Mouse (Mus musculus) embryo, embryonic 11.5 days (tissue): Measurements from ENCODE around the gene Srbd1.

Experiments used
- DNase-seq: peaks from one replicate; pipeline ENCODE4 v3.0.0-alpha.2; 2012; ENCODE audit warnings: low read depth, low spot score

Srbd1 gene

DNA sequence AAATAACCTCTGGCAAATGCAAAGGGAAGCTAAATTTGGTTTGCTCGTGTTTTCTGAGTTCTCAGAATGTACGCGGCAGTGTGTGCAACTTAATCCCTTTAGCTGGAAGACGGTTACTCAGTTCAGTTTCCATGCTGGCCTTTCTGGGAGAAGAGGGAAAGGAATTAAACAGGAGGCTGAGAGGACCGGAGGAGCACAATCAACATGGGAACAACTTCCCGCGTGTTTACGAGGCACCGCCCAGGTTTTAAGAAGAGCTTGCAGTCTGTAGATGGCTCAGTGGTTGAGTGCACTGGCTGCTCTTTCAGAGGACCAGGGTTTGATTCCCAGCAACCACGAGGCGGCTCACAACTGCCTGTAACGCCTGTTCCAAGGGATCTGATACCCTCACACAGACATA lies 109.8 kb downstream of the Srbd1 start:
- no peak for DNase-seq

- no peak for DNase-seq
Measured at GRCm38 (mm10) chr17:86034641-86035040, 110.3 kb downstream of the Srbd1 start.

- DNase-seq = no peak
Measured at GRCm38 (mm10) chr17:86032113-86032714, 112.8 kb downstream of the Srbd1 start.

- DNase-seq = no peak
Measured at GRCm38 (mm10) chr17:86030016-86030415, 115.0 kb downstream of the Srbd1 start.

GRCm38 (mm10) chr17:86029175-86029574 lies 115.8 kb downstream of the Srbd1 start:
- DNase-seq = no peak

DNA sequence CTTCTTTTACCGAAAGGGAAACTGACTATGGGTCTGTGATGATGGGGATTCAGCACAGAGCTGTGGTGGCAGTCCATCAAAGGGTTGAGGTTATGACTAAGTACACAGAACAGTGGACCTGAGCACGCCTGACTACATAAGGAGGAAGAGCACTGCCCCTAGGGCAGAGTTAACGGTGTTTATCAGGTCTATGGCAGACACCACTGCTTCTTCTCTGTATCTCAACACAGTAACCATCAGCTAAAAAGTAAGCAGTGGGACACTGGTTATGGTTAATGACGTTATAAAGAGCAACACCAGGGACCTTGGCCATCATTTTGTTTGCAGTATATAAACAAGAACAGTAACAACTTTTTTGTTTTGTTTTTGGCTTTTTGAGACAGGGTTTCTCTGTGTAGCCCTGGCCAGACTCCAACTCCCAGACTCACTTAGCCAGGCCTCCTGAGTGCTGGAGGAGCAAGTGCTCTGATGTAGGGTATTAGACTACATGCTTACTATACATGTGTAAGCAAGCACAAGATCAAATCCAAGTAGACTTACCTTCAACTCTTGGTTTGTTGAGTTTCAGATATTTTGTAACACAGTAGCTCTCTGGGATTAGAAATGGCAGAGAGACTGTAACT lies 117.3 kb downstream of the Srbd1 start:
- no peak for DNase-seq

- no peak for DNase-seq
Measured at GRCm38 (mm10) chr17:86024589-86024988, 120.4 kb downstream of the Srbd1 start.

GRCm38 (mm10) chr17:86022366-86022765 lies 122.6 kb downstream of the Srbd1 start:
- DNase-seq = no peak

- DNase-seq = no peak
Measured at GRCm38 (mm10) chr17:86021815-86022214, 123.2 kb downstream of the Srbd1 start.

- no peak for DNase-seq
Measured at GRCm38 (mm10) chr17:86021231-86021630, 123.7 kb downstream of the Srbd1 start.

DNA sequence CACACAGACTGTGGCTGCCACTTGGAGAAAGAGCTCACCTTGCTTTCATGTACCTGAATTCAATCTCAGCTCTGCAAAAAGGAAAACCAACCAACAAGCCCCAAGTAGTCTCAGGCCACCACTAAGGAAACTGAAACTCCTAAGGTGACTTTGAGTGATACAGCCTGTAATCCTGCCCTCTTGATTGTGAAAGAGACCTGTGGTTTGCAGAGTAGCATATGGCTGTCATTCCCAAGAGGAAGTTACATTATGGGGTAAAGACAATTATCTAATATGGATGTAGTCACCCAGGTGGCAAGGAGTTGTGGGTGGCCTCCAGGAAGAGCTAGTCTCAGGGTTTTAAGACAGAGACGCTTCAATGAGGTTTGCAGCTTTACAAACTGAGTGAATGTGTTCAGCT lies 125.2 kb downstream of the Srbd1 start:
- no peak for DNase-seq

GRCm38 (mm10) chr17:86014246-86014645 lies 130.7 kb downstream of the Srbd1 start:
- no peak for DNase-seq

GRCm38 (mm10) chr17:86012576-86012975 lies 132.4 kb downstream of the Srbd1 start:
- DNase-seq = no peak

DNA sequence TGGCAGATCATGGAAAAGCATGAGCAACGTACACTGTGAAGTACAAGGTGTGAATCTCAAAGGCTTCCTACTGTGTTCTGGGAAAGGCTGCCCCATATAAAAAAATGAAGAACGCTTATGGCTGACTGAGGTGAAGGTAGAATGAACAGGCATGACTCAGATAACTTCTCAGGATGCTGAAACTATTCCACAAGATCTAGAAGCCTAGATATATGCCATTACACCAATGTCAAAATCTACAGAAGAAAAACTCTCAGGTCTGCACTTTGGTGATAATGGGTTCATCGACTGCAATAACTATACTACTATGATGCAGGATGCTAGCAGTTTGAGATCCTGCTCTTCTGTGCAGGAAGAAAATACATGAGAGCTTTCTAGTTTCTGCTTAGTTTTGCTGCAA lies 133.1 kb downstream of the Srbd1 start:
- DNase-seq = no peak

- no peak for DNase-seq
Measured at GRCm38 (mm10) chr17:86008401-86008800, 136.6 kb downstream of the Srbd1 start.

DNA sequence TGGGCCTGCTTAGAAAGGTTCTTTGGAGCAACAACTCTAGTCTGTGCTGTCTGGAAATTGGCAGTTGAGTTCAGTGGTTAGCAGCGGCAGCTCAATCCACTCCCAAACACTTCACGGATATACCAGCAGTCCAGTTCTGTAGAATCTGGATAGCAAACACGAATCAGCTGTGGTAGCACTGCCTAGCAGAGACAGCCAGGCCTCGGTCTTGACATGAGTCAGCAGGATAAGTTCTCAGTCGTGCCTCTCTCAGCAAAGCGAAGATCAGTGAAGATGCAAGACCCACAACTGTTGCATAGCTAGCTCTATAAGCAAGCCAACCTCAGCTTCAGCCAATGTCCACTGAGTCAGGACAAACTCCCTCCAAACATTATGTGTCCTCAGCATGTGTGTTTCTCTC lies 142.9 kb downstream of the Srbd1 start:
- no peak for DNase-seq

- no peak for DNase-seq
Measured at GRCm38 (mm10) chr17:86001667-86002066, 143.3 kb downstream of the Srbd1 start.

GRCm38 (mm10) chr17:85995727-85996126 lies 149.2 kb downstream of the Srbd1 start:
- DNase-seq = no peak

- DNase-seq = no peak
Measured at GRCm38 (mm10) chr17:85995086-85995485, 149.9 kb downstream of the Srbd1 start.

GRCm38 (mm10) chr17:85989058-85989769 lies 155.8 kb downstream of the Srbd1 start:
- no peak for DNase-seq

- no peak for DNase-seq
Measured at GRCm38 (mm10) chr17:85987531-85987930, 157.4 kb downstream of the Srbd1 start.

DNA sequence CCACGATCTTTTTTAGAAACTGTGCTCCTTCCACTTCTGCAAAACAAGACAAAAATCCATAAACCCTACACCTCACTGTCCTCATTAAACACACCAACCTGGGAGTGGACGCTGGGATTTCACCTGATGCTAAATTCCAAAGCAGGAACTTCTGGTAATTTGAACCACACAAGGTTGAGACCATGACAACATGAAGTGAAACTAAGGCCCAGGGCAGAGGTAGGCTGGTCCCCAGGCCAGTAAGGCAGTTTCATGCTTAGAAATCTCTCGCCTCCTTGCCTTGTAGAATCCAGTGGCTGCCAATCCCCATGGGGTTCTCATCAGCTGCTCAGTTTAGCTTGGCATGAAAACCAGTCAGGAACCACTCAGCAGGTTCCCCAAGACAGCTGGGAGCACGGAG lies 158.4 kb downstream of the Srbd1 start:
- DNase-seq = no peak

GRCm38 (mm10) chr17:85986181-85986580 lies 158.8 kb downstream of the Srbd1 start:
- no peak for DNase-seq
